Mouse (Mus musculus) hindbrain, embryonic 16.5 days (tissue): ENCODE results near the gene 1700013G24Rik. TPM values are rescaled to one million over a fixed set of nuclear protein-coding genes. Genes with fewer than 3 reads are reported as not detected.
A peak's percentile ranks its signal among the peaks of the same experiment; 100 is the strongest.

Experiments used
- ATAC-seq: fragments of 200-750 bp; cut with Nextera tagmentation; 2 replicates; pipeline ENCODE4 v1.8.0; 2017; ENCODE audit warnings: moderate TSS enrichment, moderate library complexity
- H3K27ac ChIP-seq: fragments of 300-500 bp; sonication (generic); 2 replicates; pipeline ENCODE4 v1.5.1; 2014; ENCODE audit warnings: low read depth, mild to moderate bottlenecking, control low read depth, low read length, moderate library complexity
- H3K27me3 ChIP-seq: fragments of 300-500 bp; sonication (generic); replicated peaks from 2 replicates; pipeline ENCODE4 v1.6.1; 2014; ENCODE audit warnings: low read length; ENCODE audit not compliant: control insufficient read depth, insufficient read depth
- H3K36me3 ChIP-seq: fragments of 300-500 bp; sonication (generic); 2 replicates; pipeline ENCODE4 v1.6.1; 2014; ENCODE audit warnings: mild to moderate bottlenecking, low read length, moderate library complexity, mixed read lengths; ENCODE audit not compliant: control insufficient read depth, insufficient read depth
- H3K4me1 ChIP-seq: fragments of 300-500 bp; sonication (generic); 2 replicates; pipeline ENCODE4 v1.6.1; 2014; ENCODE audit warnings: low read depth, low read length; ENCODE audit not compliant: control insufficient read depth, insufficient read depth
- H3K4me2 ChIP-seq: fragments of 300-500 bp; sonication (generic); 2 replicates; pipeline ENCODE4 v1.6.1; 2014; ENCODE audit warnings: mild to moderate bottlenecking, low read length, control low read depth, moderate library complexity
- H3K4me3 ChIP-seq: fragments of 300-500 bp; sonication (generic); 2 replicates; pipeline ENCODE4 v1.5.1; 2014; ENCODE audit warnings: mild to moderate bottlenecking, low read length, control low read depth, moderate library complexity
- H3K9ac ChIP-seq: fragments of 300-500 bp; sonication (generic); 2 replicates; pipeline ENCODE4 v1.6.1; 2014; ENCODE audit warnings: low read depth, mild to moderate bottlenecking, control low read depth, low read length, moderate library complexity
- H3K9me3 ChIP-seq: fragments of 300-500 bp; sonication (generic); 2 replicates; pipeline ENCODE4 v1.6.1; 2014; ENCODE audit warnings: mild to moderate bottlenecking, low read length, moderate library complexity; ENCODE audit not compliant: control insufficient read depth
- WGBS: fragments of 180-500 bp; shearing (Covaris S2); extraction: QIAGEN DNeasy Blood & Tissue Kit; methylation state at CpG from one replicate; pipeline ENCODE4 v1.1.7; 2014; 5-methylcytosine and 5-hydroxymethylcytosine counted together
- polyA plus RNA-seq: library from polyadenylated mRNA; unstranded; fragments of >200 nt; fragmentation: Nextera tagmentation; extraction: Ambion mirVana; gene quantifications from 2 replicates; pipeline ENCODE4 v1.2.1, GENCODE M21; 2015

The 1700013G24Rik gene
- polyA plus RNA-seq, 1 experiment from 2014 or later, result not detected

DNA sequence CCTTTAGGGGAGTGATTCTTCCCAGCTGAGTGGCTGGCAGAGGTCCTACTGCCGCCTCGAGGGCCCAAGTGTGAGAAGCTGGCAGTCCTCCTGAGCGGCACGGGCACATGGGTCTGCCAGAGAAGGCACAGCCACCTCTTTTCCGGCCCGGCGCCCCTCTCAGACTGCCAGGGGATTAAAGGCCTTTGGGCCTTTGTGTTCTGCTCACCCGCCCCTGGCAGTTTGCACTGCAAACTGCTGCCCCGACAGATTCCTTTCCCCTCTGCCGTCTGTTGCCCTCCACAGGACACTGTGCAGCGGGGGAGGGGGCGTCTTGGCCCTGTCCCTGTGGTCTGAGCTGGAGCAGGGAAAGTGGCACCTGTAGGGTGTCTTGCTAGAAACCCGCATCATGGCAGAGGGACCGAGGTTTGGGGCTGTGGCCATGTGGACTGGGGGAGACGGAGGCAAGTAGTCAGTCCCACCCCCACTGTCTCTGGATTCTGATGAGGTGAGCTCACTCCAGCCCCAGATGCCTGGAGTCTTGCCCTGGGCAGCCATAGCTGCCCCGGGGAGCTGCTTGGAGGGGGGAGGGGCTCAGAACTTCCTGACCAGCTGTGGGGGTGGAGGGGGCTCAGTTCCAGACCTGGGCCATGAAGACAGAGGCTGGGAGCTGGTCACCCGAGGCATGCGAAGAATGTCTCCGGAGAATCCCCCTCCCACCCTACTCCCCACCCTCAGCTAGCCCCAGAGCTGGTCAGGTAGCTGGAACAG lies 41.8 kb downstream of the 1700013G24Rik start:
- no peaks in the 10 kb centered on the region for H3K36me3 ChIP-seq
- H3K4me1 ChIP-seq, result peaks cover 7% of the 10 kb centered on the region
- H3K9me3 ChIP-seq, result no peaks in the 10 kb centered on the region
- H3K9ac ChIP-seq, result no peak overlapping the region
- no peaks in the 10 kb centered on the region for H3K27me3 ChIP-seq
- no peak overlapping the region for H3K4me2 ChIP-seq
- no peak overlapping the region for H3K4me3 ChIP-seq
- WGBS, result 6% methylated on average over 19 of the region's 19 CpGs
- peak overlapping the region; percentile 51; the same call in 1 of the 2 replicates for H3K27ac ChIP-seq
- peak; percentile 79 for ATAC-seq

DNA sequence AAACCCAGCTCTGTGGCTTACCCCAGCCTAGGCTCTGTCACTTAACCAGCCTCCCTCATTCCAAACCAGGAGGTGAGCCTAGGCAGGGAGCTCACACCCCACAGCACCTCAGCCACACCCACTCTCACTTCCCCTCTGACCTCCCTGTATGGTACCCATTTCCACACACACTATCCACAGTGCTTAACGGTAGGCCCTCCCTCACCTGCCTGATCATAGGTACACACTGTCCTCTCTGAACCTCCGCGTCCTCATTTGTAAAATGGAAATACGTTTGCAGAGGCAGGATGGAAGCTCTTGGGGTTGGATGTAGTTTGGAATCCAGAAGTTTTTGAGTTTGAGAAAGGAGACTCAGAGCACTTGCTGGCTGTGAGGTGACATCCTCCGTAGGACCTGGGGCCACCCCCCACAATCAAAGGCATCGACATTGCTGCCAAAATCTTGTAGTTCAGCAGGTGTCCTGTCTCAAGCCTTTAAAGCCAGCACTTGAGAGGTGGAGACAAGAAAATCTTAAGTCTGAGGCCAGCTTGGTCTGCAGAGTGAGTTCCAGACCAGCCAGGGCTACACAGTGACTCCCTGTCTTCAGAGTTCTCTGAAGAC lies 42.5 kb downstream of the 1700013G24Rik start:
- peaks cover 7% of the 10 kb centered on the region for H3K4me1 ChIP-seq
- 0 out of 2 replicates have a peak overlapping the region, but pooled peaks have one; percentile 51 for H3K27ac ChIP-seq
- 58% methylated on average over 6 of the region's 6 CpGs for WGBS

DNA sequence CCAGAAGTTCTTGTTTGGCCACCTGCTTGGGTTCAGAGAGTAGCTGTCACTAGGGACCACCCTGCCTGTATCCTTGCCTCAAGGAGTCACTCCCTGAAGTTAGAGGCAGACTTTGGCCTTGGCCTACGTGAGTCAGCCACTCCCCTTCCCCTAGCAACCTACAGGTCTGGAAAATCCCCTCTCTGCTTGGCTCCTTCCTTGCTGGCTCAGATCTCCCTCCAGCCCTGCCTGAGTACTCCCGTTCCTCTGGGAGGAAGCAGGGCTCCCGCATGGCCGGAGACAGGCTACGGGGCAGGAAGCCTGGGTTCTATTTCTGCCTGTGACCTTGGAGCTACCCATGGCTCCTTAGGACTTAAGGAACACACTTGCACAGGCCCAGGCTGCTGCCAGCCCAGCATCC lies 44.3 kb downstream of the 1700013G24Rik start:
- H3K9ac ChIP-seq, result no peak overlapping the region
- ATAC-seq, result no peak
- H3K4me1 ChIP-seq, result peaks cover 7% of the 10 kb centered on the region
- H3K9me3 ChIP-seq, result no peaks in the 10 kb centered on the region
- WGBS, result 80% methylated on average over 5 of the region's 5 CpGs
- H3K27me3 ChIP-seq, result no peaks in the 10 kb centered on the region
- peak overlapping the region; percentile 48 for H3K27ac ChIP-seq
- no peak overlapping the region for H3K4me2 ChIP-seq
- H3K36me3 ChIP-seq, result no peaks in the 10 kb centered on the region
- no peak overlapping the region for H3K4me3 ChIP-seq

More for the DNA sequence above, 42.5 kb downstream of the 1700013G24Rik start:
- Histone ChIP-seq H3K9ac (no peak overlapping the region), H3K9me3 (no peaks in the 10 kb centered on the region), H3K4me2 (no peak overlapping the region), H3K27me3 (no peaks in the 10 kb centered on the region), H3K36me3 (no peaks in the 10 kb centered on the region), H3K4me3 (no peak overlapping the region)
- 0 out of 2 replicates have a peak, but pooled peaks have one; percentile 11 for ATAC-seq

DNA sequence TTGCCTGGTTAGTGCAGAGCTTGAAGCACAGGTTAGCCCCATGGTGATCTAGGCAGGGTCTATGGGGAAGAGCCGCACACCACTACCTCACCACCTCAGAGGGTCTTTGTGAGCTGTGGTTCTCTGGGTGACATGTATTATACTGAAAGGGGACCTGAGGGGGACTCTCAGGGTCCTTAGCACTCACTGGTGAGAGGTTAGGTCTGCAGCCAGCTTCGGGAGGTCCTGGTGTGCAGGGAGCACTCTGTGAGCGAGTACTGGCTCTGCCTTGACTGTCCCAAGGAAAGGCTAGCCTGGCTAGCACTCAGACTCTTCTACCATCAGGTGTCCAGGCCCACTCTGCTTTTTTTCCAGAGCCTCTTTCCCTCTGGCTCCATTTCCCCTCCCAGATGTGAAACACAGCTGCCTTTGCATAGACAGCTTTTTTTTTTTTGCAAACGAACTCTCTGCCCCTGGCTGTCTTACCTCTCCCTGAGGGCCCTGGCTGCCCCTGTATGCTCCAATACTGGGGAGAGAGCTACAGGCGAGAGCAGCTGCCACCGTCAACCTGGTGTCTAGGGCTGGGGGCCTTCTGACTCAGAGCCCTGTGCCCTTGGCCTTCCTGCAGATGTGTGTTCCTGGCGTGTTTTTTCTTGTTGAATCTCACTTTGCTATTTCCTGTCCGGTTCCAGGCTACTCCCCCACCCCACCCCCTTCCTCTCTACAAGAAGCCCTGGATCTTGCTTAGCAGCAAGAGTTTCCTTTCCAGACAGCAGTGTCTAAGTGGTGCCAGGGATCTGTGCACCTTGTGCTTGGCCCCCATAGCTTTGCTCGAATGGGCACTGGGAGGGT lies 45.0 kb downstream of the 1700013G24Rik start:
- Histone ChIP-seq H3K4me3 (no peak overlapping the region), H3K9me3 (no peaks in the 10 kb centered on the region), H3K27me3 (no peaks in the 10 kb centered on the region), H3K27ac (peak overlapping the region; percentile 48), H3K36me3 (no peaks in the 10 kb centered on the region), H3K4me1 (peaks cover 7% of the 10 kb centered on the region), H3K9ac (no peak overlapping the region), H3K4me2 (no peak overlapping the region)
- 64% methylated on average over 9 of the region's 9 CpGs for WGBS
- ATAC-seq, result no peak

DNA sequence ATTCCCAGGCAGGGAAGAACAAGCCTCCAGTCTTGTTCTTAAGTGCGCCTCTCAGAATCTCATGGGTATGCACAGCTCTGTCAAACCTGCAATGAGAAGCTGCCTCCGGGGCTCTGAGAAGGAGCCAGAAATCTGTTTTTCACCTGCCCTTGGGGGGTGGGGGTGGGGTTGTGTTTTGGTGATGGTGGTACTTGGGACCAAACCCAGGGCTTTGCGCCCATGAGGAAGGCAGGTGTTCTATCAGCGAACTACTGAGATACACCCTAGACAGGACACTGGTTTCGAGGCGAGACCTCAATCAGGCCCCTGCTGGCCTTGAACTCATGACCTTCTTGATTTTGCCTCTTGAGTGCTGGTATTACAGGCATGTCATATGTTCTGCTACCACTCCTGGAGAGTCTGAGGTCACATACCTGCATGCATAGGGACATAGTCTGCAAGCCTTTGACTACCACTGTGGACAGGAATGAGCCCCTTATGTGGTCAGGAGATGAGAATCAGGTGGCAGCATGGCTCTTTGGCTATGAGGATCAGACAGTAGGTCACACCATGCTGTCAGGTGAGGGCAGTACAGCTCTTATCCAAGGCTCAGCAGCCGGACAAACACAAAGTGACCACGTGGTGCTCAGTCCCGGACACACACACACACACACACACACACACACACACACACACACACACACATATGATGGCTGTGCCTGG lies 45.9 kb downstream of the 1700013G24Rik start:
- 91% methylated on average over 9 of the region's 9 CpGs for WGBS
- H3K9ac ChIP-seq, result no peak overlapping the region
- peaks cover 7% of the 10 kb centered on the region for H3K4me1 ChIP-seq
- no peak overlapping the region for H3K4me3 ChIP-seq
- no peaks in the 10 kb centered on the region for H3K36me3 ChIP-seq
- H3K4me2 ChIP-seq, result no peak overlapping the region
- no peak for ATAC-seq
- H3K9me3 ChIP-seq, result no peaks in the 10 kb centered on the region
- H3K27me3 ChIP-seq, result no peaks in the 10 kb centered on the region
- peak overlapping the region; percentile 29; the same call in 1 of the 2 replicates for H3K27ac ChIP-seq

DNA sequence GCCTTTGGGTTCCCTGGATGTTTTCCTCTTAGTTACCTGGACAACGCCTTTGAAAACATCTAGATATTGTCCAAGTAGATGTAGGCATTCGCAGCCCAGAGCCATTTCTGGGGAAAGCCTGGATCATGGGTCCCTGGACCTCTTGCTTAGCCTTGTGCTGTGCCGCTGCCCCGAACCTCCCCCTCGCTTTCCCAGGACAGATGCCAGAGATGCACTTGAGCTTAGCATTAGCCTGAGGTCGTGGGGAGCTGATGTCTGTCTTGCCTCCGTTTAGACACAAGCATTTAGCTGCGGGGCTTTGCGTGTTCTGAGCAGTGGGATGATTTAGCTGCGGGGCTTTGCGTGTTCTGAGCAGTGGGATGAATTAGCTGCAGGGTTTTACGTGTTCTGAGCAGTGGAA lies 47.1 kb downstream of the 1700013G24Rik start:
- H3K4me1 ChIP-seq, result peaks cover 1% of the 10 kb centered on the region; the same call in 1 of the 2 replicates
- no peak overlapping the region for H3K4me2 ChIP-seq
- no peak overlapping the region for H3K27ac ChIP-seq
- H3K27me3 ChIP-seq, result no peaks in the 10 kb centered on the region
- H3K9me3 ChIP-seq, result no peaks in the 10 kb centered on the region
- H3K36me3 ChIP-seq, result no peaks in the 10 kb centered on the region
- no peak for ATAC-seq
- H3K9ac ChIP-seq, result no peak overlapping the region
- 80% methylated on average over 12 of the region's 12 CpGs for WGBS
- H3K4me3 ChIP-seq, result no peak overlapping the region

DNA sequence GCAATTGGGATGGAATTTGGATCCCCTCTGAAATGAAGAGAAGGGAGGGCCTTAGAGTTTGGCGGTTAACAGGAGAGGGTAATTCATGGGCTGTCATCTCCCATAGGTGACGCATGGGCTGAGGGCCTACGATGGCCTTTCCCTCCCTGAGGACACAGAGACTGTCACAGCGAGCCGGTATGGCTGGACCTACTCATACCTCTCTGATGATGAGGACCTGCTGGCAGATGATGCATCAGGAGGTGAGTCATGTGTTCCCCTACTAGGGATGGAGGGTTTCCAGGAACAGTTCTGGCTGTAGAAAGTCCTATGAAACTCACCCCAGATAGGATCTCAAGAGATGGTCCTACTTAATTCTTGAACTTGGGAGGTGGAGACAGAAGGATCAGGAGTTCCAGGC lies 47.9 kb downstream of the 1700013G24Rik start:
- no peak overlapping the region for H3K4me2 ChIP-seq
- H3K9ac ChIP-seq, result no peak overlapping the region
- no peak overlapping the region for H3K4me3 ChIP-seq
- H3K4me1 ChIP-seq, result no peaks in the 10 kb centered on the region
- no peak overlapping the region for H3K27ac ChIP-seq
- no peaks in the 10 kb centered on the region for H3K36me3 ChIP-seq
- no peak for ATAC-seq
- no peaks in the 10 kb centered on the region for H3K27me3 ChIP-seq
- H3K9me3 ChIP-seq, result no peaks in the 10 kb centered on the region
- WGBS, result 87% methylated on average over 5 of the region's 5 CpGs

DNA sequence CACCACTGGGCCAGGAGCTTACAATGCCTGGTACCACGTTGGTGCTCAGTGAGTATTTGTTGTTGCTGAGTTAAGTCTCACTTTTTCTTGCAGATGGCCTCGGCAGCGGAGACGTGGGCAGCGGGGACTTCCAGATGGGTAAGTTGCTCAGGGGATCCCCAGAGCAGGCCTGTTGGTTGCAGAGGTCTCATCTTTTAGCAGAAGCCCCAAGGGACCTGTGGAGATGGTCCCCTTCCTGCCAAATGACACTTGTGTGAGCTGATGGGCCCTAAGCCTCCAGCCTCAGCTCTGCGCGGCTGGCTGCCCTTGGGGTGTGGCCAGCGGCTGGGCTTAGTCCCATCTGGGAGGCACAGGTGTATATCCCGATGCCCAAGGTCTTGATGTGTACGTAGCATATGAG lies 49.1 kb downstream of the 1700013G24Rik start:
- Histone ChIP-seq H3K9ac (no peak overlapping the region), H3K27me3 (no peaks in the 10 kb centered on the region), H3K9me3 (no peaks in the 10 kb centered on the region), H3K4me1 (no peaks in the 10 kb centered on the region), H3K27ac (no peak overlapping the region), H3K4me3 (no peak overlapping the region), H3K4me2 (no peak overlapping the region), H3K36me3 (no peaks in the 10 kb centered on the region)
- 93% methylated on average over 10 of the region's 10 CpGs for WGBS
- no peak for ATAC-seq
